Mouse (Mus musculus): Measurements from ENCODE around the gene Ctbp2.

- TF ChIP-seq TCF12 (IDR thresholded peaks at IDR 0.05; ENCODE audit: low read depth, low read length) (no peak), POLR2A (IDR thresholded peaks at IDR 0.05; ENCODE audit: control insufficient read depth in 1 of 2, insufficient read depth in 1 of 2, low read depth in 1 of 2, low read length in 2 of 2, poor library complexity in 1 of 2) (no peak), EP300 (IDR thresholded peaks at IDR 0.05; ENCODE audit: low read depth in 1 of 2, low read length in 2 of 2) (no peak), TAL1 (IDR thresholded peaks at IDR 0.05; ENCODE audit: low read length) (no peak), CTCF (IDR thresholded peaks at IDR 0.05 in 2 of 3, conservative IDR thresholded peaks at IDR 0.05 in 1 of 3; ENCODE audit: control insufficient read depth in 1 of 3, insufficient read depth in 1 of 3, low read depth in 2 of 3, low read length in 3 of 3, poor library complexity in 1 of 3, severe bottlenecking in 1 of 3) (no peak), POLR2AphosphoS2 (IDR thresholded peaks at IDR 0.05; ENCODE audit: low read length) (no peak)
These were observed 29.3 kb downstream of the Ctbp2 start for GRCm38 (mm10) chr7:133094711-133095495.
